Mouse (Mus musculus) liver, embryonic 14.5 days (tissue): ENCODE results near the gene Wdr75. TPM values are rescaled to one million over a fixed set of nuclear protein-coding genes. Genes with fewer than 3 reads are reported as not detected.

ENCODE experiments used
- ATAC-seq: fragments of 200-750 bp; cut with Nextera tagmentation; 2 replicates; pipeline ENCODE4 v1.8.0; 2017; ENCODE audit warnings: moderate number of reproducible peaks, mild to moderate bottlenecking, moderate library complexity; ENCODE audit not compliant: insufficient read depth
- DNase-seq, 3 experiments: peaks; one replicate each; pipeline ENCODE4 v3.0.0-alpha.2; 2012 to 2013; ENCODE audit warnings: low read depth in 3 of 3, low spot score in 3 of 3
- H3K27ac ChIP-seq: fragments of 300-500 bp; sonication (generic); 2 replicates; pipeline ENCODE4 v1.5.1; 2014; ENCODE audit warnings: moderate library complexity, mild to moderate bottlenecking, control low read depth, inconsistent platforms
- H3K27me3 ChIP-seq: fragments of 300-500 bp; sonication (generic); 2 replicates; pipeline ENCODE4 v1.6.1; 2014; ENCODE audit warnings: mild to moderate bottlenecking, low read length, moderate library complexity; ENCODE audit not compliant: control insufficient read depth, insufficient read depth
- H3K36me3 ChIP-seq: fragments of 300-500 bp; sonication (generic); replicated peaks from 2 replicates; pipeline ENCODE4 v1.6.1; 2014; ENCODE audit warnings: low read depth; ENCODE audit not compliant: control insufficient read depth, insufficient read depth
- H3K4me1 ChIP-seq, 2 experiments: fragments of 200-500 bp in 1 of 2; fragments of 300-500 bp in 1 of 2; sonication (generic) in 1 of 2; replicated peaks; 2 replicates each; pipeline ENCODE4 v1.6.1; 2012 to 2014; ENCODE audit warnings: antibody characterized with exemption in 1 of 2, inconsistent platforms in 1 of 2, low read length in 1 of 2; ENCODE audit not compliant: control insufficient read depth in 2 of 2, insufficient read depth in 2 of 2
- H3K4me2 ChIP-seq: fragments of 300-500 bp; sonication (generic); 2 replicates; pipeline ENCODE4 v1.6.1; 2014; ENCODE audit warnings: low read depth, mild to moderate bottlenecking, control low read depth, moderate library complexity
- H3K4me3 ChIP-seq, 2 experiments: fragments of 200-500 bp in 1 of 2; fragments of 300-500 bp in 1 of 2; sonication (generic) in 1 of 2; 2 replicates each; pipeline ENCODE4 v1.5.1; 2012 to 2014; ENCODE audit warnings: low read depth in 2 of 2, low read length in 2 of 2, mild to moderate bottlenecking in 2 of 2, control low read depth in 1 of 2, inconsistent platforms in 1 of 2, moderate library complexity in 1 of 2; ENCODE audit not compliant: insufficient read depth in 1 of 2
- H3K9ac ChIP-seq: fragments of 300-500 bp; sonication (generic); replicated peaks from 2 replicates; pipeline ENCODE4 v1.6.1; 2014; ENCODE audit warnings: mild to moderate bottlenecking, control low read depth, moderate library complexity
- H3K9me3 ChIP-seq: fragments of 300-500 bp; sonication (generic); 2 replicates; pipeline ENCODE4 v1.6.1; 2016; ENCODE audit warnings: low read length, mixed read lengths; ENCODE audit not compliant: control insufficient read depth
- CTCF ChIP-seq: IDR thresholded peaks from 2 replicates; pipeline ENCODE4 v1.5.1; 2016; ENCODE audit warnings: antibody characterized with exemption, low read depth, control low read depth
- EP300 ChIP-seq: IDR thresholded peaks from 2 replicates; pipeline ENCODE4 v1.6.1; 2016; ENCODE audit warnings: antibody characterized with exemption, low read depth
- WGBS: fragments of 180-500 bp; shearing (Covaris S2); extraction: QIAGEN DNeasy Blood & Tissue Kit; methylation state at CpG from one replicate; pipeline ENCODE4 v1.1.7; 2014; ENCODE audit not compliant: insufficient replicate concordance; 5-methylcytosine and 5-hydroxymethylcytosine counted together
- polyA plus RNA-seq, 2 experiments: library from polyadenylated mRNA; depleted of rRNA in 1 of 2; stranded (reverse) in 1 of 2; unstranded in 1 of 2; fragments of >200 nt; fragmentation: Nextera tagmentation in 1 of 2; extraction: Ambion mirVana in 1 of 2; gene quantifications; 2 replicates each; pipeline versions ENCODE4 v1.2.1 to v1.2.3; 2012 to 2014

The Wdr75 gene
- polyA plus RNA-seq, 2 experiments, result 32.5 to 43.3 TPM

- Histone ChIP-seq H3K4me3 (no peak overlapping the region), H3K36me3 (no peaks in the 10 kb centered on the region), H3K9me3 (no peaks in the 10 kb centered on the region), H3K4me1 (no peaks in the 10 kb centered on the region), H3K9ac (no peak overlapping the region), H3K27me3 (no peaks in the 10 kb centered on the region), H3K4me2 (no peak overlapping the region), H3K27ac (no peak overlapping the region)
- no peak for DNase-seq
- TF ChIP-seq CTCF (no peak), EP300 (no peak)
- 78% methylated on average over 13 of the region's 13 CpGs for WGBS
- ATAC-seq, result no peak
Observed at GRCm38 (mm10) chr1:45769321-45769720, 25.6 kb upstream of the Wdr75 start.

- no peaks in the 10 kb centered on the region for H3K27me3 ChIP-seq
Observed at GRCm38 (mm10) chr1:45770051-45770450, 24.9 kb upstream of the Wdr75 start.

DNA sequence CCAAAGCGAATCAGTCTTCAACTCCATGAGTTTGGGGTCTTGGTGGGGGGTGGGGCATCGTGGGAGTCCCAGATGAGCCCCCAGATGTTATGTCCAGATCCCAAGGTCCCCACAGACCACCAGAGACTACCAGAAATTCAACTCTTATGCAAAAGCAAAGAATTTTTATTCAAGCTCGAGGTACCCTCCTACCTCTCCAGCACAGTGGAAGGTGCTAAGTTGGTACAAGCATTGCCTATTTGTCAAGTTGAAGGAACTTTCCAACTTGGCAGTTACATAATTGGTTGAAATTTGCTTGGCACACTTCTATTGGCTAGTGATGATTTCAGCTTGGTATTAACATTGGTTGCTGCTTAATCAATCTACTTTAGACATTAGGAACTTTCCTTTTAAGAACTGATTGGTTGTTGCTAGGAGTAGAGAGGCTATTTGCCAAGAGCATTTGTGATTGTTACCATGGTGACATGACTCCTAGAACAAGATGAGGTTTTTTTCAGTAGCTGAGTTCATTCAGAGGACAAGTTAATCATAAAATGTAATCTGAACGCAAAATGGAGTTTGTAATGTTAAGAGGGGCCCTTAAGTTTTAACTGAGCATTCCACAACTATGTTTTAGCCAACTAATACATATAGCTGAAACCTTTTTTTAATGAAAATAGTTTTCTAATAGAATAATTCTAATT, 14.2 kb upstream of the Wdr75 start:
- TF ChIP-seq CTCF, result no peak
- Histone ChIP-seq H3K4me1 (no peaks in the 10 kb centered on the region), H3K27me3 (no peaks in the 10 kb centered on the region), H3K4me3 (no peak overlapping the region), H3K36me3 (no peaks in the 10 kb centered on the region), H3K9ac (no peak overlapping the region), H3K27ac (no peak overlapping the region), H3K4me2 (no peak overlapping the region), H3K9me3 (no peaks in the 10 kb centered on the region)
- ATAC-seq (no peak), DNase-seq (no peak)
- 40% methylated on average over 4 of the region's 4 CpGs for WGBS

More at GRCm38 (mm10) chr1:45770051-45770450, 24.9 kb upstream of the Wdr75 start:
- Histone ChIP-seq H3K9me3 (no peaks in the 10 kb centered on the region), H3K4me2 (no peak overlapping the region), H3K9ac (no peak overlapping the region), H3K4me3 (no peak overlapping the region), H3K4me1 (no peaks in the 10 kb centered on the region), H3K27ac (no peak overlapping the region), H3K36me3 (no peaks in the 10 kb centered on the region)
- ATAC-seq (no peak), DNase-seq (no peak)
- peak; percentile 5; the same call in 1 of the 2 replicates for TF ChIP-seq CTCF
- no peak for TF ChIP-seq EP300
- 61% methylated on average over 2 of the region's 2 CpGs for WGBS

- Histone ChIP-seq H3K9me3 (no peaks in the 10 kb centered on the region), H3K4me2 (no peak overlapping the region), H3K27ac (no peak overlapping the region), H3K36me3 (peaks cover 43% of the 10 kb centered on the region), H3K27me3 (no peaks in the 10 kb centered on the region), H3K4me1 (no peaks in the 10 kb centered on the region), H3K4me3 (no peak overlapping the region), H3K9ac (no peak overlapping the region)
- DNase-seq, result peak; percentile 29 to 44 (median 30)
- no peak for ATAC-seq
- WGBS, result 15% methylated on average over 1 of the region's 1 CpGs
- no peak for TF ChIP-seq EP300
- peak; percentile 83 for TF ChIP-seq CTCF
Observed at GRCm38 (mm10) chr1:45816889-45817288, 21.9 kb downstream of the Wdr75 start.

GRCm38 (mm10) chr1:45818564-45818963, 23.6 kb downstream of the Wdr75 start:
- no peak for ATAC-seq
- Histone ChIP-seq H3K4me2 (no peak overlapping the region), H3K4me3 (no peak overlapping the region), H3K27me3 (no peaks in the 10 kb centered on the region), H3K4me1 (no peaks in the 10 kb centered on the region), H3K36me3 (peaks cover 42% of the 10 kb centered on the region), H3K9ac (no peak overlapping the region), H3K27ac (no peak overlapping the region), H3K9me3 (no peaks in the 10 kb centered on the region)
- 84% methylated on average over 9 of the region's 9 CpGs for WGBS
- TF ChIP-seq EP300, result no peak
- TF ChIP-seq CTCF, result no peak
- DNase-seq, result no peak
